Mouse (Mus musculus) neutrophil, adult 83 days (primary cell): ENCODE results near the gene Ptger2. TPM values are rescaled to one million over a fixed set of nuclear protein-coding genes. Genes with fewer than 3 reads are reported as not detected.

Experiments
- total RNA-seq, 2 experiments: library from RNA; stranded (reverse); gene quantifications; one replicate each; pipeline ENCODE4 v1.2.4; 2023

Ptger2 gene
- total RNA-seq, result 10 to 100 TPM; 51.5 to 68.1 TPM

DNA sequence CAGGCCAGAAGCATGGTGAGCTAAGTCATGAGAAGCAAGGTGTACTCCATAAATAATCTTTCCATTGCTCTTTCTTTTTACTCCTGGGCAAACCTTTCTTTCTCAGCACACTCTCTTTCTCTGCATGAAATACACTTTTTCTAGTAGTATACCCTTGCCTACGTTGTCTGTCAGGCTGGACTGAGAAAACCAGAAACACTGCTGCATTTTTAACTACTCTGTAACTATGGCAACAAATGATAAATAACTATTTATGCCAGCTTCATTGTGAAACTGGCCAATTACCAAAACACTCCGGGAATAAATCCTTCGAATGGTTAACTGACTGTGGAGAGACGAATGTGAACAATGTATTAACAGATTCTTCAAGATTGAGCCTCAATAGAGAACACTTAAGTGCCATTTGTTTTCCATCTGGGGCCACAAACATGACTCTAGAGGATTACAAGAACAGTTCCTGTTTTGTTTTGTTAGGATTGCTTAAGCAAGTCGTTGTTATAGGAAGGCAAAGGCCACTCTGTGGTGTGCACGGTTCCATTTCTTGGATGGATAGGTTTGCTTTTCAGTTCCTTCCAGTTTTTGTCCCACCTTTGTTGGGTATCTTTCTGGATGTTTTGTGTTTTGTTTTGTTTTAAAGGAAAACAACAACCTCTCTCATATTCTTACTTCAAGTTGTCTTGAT is at the start of gene Ptger2:
Ptger2 (plus strand) TSS at position 522 of the 682 bp plus-strand sequence.

Other genes starting within 250 kb of the Ptger2 start
- gene Gm8267, start 237.9 kb upstream of the Ptger2 start, total RNA-seq, result not detected
- under 1 TPM; 0.53 to 0.68 TPM for gene Ptgdr, start 128.8 kb upstream of the Ptger2 start, total RNA-seq
- 1 to 10 TPM; 6.9 to 8.0 TPM for gene Gpr137c, start 231.5 kb downstream of the Ptger2 start, total RNA-seq
- 10 to 100 TPM; 21.6 to 24.1 TPM for gene Txndc16, start 232.1 kb downstream of the Ptger2 start, total RNA-seq